Mouse (Mus musculus) cerebral cortex, adult 2 months (tissue): ENCODE results near the gene Ubtf.

Experiments
- WGBS: fragments of 180-500 bp; shearing (Covaris S2); methylation state at CpG from one replicate; pipeline ENCODE4 v1.1.7; 2018; 5-methylcytosine and 5-hydroxymethylcytosine counted together

The Ubtf gene

DNA sequence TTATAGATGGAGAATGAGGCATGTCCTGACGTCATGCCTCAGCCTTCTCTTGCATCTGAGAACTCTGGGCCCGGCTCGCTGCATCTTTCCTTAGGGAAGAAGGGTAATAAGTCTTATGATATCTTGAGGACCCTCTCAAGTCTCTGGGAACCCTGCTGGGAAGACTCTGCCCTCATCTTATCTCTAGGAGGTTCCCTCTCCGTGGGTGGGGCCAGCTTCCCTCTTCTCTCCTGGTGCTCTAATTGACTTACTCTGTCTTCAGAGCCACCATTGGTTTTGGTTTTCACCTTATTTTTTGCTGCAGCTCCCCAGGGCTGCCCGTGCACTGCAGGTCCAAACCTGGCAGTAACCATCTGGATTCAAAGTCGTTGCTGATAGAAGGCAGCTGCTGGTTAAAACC, 61.4 kb downstream of the Ubtf start:
- 81% methylated on average over 6 of the region's 6 CpGs for WGBS

DNA sequence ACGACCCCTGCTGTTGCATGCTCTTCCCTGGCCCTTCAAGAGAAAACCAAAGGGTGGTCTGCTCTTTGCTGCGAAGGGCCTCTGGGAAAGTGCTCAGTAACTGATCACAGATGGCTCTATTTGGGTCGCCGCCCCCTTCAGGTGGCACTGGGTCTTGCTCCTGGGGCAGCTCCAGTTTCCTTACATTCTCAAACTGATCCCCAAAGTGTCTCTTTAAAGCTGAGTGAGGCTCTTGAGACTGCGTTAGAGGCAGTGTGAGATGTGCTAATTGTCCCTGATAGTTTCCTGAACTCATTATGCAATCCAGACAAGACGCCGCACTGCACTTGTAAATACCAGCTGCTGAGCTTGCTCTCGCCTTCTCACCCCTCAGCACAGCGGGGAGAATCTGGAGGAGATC, 62.0 kb downstream of the Ubtf start:
- WGBS: 32% methylated on average over 9 of the region's 9 CpGs
